Mouse (Mus musculus) heart, adult 18-20 months (tissue): ENCODE measurements at regions not wholly inside any gene's neighbourhood (a gene's known extent, or its start where the extent isn't known, plus 50 kb on each side); places are given as distances from the start of the nearest gene placed in this dataset.

ENCODE experiments used
- DNase-seq, 2 experiments: peaks; one replicate each; pipeline ENCODE4 v3.0.0; 2021 to 2022; ENCODE audit warnings: mixed read lengths in 1 of 2

- DNase-seq: peak in 1 of 2 experiments; percentile 43
Observed at GRCm38 (mm10) chr1:90506582-90506981, 96.2 kb upstream of the Cops8 start.

- DNase-seq: peak; percentile 50 to 73
Observed at GRCm38 (mm10) chr1:90509371-90509770, 93.4 kb upstream of the Cops8 start.

GRCm38 (mm10) chr1:90513442-90514070 lies 89.2 kb upstream of the Cops8 start:
- DNase-seq: no peak

- no peak for DNase-seq
Observed at GRCm38 (mm10) chr1:90514176-90514575, 88.6 kb upstream of the Cops8 start.

GRCm38 (mm10) chr1:90518584-90519265 lies 84.1 kb upstream of the Cops8 start:
- DNase-seq: peak in 1 of 2 experiments; percentile 31

- no peak for DNase-seq
Observed at GRCm38 (mm10) chr1:90519284-90520275, 83.2 kb upstream of the Cops8 start.

GRCm38 (mm10) chr1:90522294-90522693 lies 80.5 kb upstream of the Cops8 start:
- DNase-seq: peak; percentile 66 to 86

GRCm38 (mm10) chr1:90524641-90525220 lies 78.0 kb upstream of the Cops8 start:
- DNase-seq: no peak

GRCm38 (mm10) chr1:90526311-90526710 lies 76.5 kb upstream of the Cops8 start:
- DNase-seq: no peak

- no peak for DNase-seq
Observed at GRCm38 (mm10) chr1:90527947-90528717, 74.6 kb upstream of the Cops8 start.

- no peak for DNase-seq
Observed at GRCm38 (mm10) chr1:90533481-90533880, 69.3 kb upstream of the Cops8 start.

GRCm38 (mm10) chr1:90536105-90536504 lies 66.7 kb upstream of the Cops8 start:
- DNase-seq: no peak

- no peak for DNase-seq
Observed at GRCm38 (mm10) chr1:90543801-90544795, 58.7 kb upstream of the Cops8 start.

- no peak for DNase-seq
Observed at GRCm38 (mm10) chr1:90544821-90545536, 57.8 kb upstream of the Cops8 start.

- no peak for DNase-seq
Observed at GRCm38 (mm10) chr1:90552644-90553043, 50.1 kb upstream of the Cops8 start.
